Mouse (Mus musculus) kidney, postnatal 0 days (tissue): Measurements from ENCODE around the gene Pole2. TPM values are rescaled to one million over a fixed set of nuclear protein-coding genes. Genes with fewer than 3 reads are reported as not detected.
"Not testable (repeated sequence)": the region's sequence is repeated elsewhere in the genome, so short reads cannot be mapped to it uniquely, and the experiment has no call there.

Experiments
- ATAC-seq: fragments of 200-750 bp; cut with Nextera tagmentation; replicated peaks from 2 replicates; pipeline ENCODE4 v1.8.0; 2017; ENCODE audit warnings: low read depth, moderate number of reproducible peaks, moderate TSS enrichment, moderate library complexity; ENCODE audit not compliant: low FRiP score
- DNase-seq: peaks from one replicate; pipeline ENCODE4 v3.0.0-alpha.2; 2016; ENCODE audit warnings: low spot score
- H3K27ac ChIP-seq: fragments of 300-500 bp; sonication (generic); 2 replicates; pipeline ENCODE4 v1.5.1; 2014; ENCODE audit warnings: mild to moderate bottlenecking
- H3K27me3 ChIP-seq: fragments of 300-500 bp; sonication (generic); 2 replicates; pipeline ENCODE4 v1.6.1; 2014; ENCODE audit warnings: low read length, mixed read lengths; ENCODE audit not compliant: insufficient read depth
- H3K36me3 ChIP-seq: fragments of 300-500 bp; sonication (generic); 2 replicates; pipeline ENCODE4 v1.6.1; 2014; ENCODE audit warnings: low read length, mixed read lengths; ENCODE audit not compliant: insufficient read depth
- H3K4me1 ChIP-seq: fragments of 300-500 bp; sonication (generic); replicated peaks from 2 replicates; pipeline ENCODE4 v1.6.1; 2014; ENCODE audit warnings: antibody characterized with exemption, low read length, mixed read lengths; ENCODE audit not compliant: insufficient read depth
- H3K4me2 ChIP-seq: fragments of 300-500 bp; sonication (generic); 2 replicates; pipeline ENCODE4 v1.6.1; 2014; ENCODE audit warnings: mild to moderate bottlenecking, low read length, moderate library complexity, mixed read lengths
- H3K4me3 ChIP-seq: fragments of 300-500 bp; sonication (generic); replicated peaks from 2 replicates; pipeline ENCODE4 v1.5.1; 2014; ENCODE audit warnings: low read depth, low read length
- H3K9ac ChIP-seq: fragments of 300-500 bp; sonication (generic); 2 replicates; pipeline ENCODE4 v1.6.1; 2014; ENCODE audit warnings: low read depth, low read length
- H3K9me3 ChIP-seq: fragments of 300-500 bp; sonication (generic); replicated peaks from 2 replicates; pipeline ENCODE4 v1.6.1; 2016; ENCODE audit warnings: low read length, inconsistent platforms, mixed read lengths
- CTCF ChIP-seq: IDR thresholded peaks from 2 replicates; pipeline ENCODE4 v1.5.1; 2016; ENCODE audit warnings: antibody characterized with exemption, low read depth, mild to moderate bottlenecking, moderate library complexity
- WGBS: fragments of 180-500 bp; shearing (Covaris S2); extraction: QIAGEN DNeasy Blood & Tissue Kit; methylation state at CpG from one replicate; pipeline ENCODE4 v1.1.7; 2014; 5-methylcytosine and 5-hydroxymethylcytosine counted together
- microRNA-seq: library from miRNA; unstranded; fragments of <30 nt; microRNA quantifications from one replicate; pipeline ENCODE4, GENCODE M21; 2016
- polyA plus RNA-seq: library from polyadenylated mRNA; unstranded; fragments of >200 nt; fragmentation: Nextera tagmentation; extraction: Ambion mirVana; gene quantifications from 2 replicates; pipeline ENCODE4 v1.2.1, GENCODE M21; 2015

Gene Pole2
- polyA plus RNA-seq, 1 experiment from 2014 or later, result 15.3 TPM

DNA sequence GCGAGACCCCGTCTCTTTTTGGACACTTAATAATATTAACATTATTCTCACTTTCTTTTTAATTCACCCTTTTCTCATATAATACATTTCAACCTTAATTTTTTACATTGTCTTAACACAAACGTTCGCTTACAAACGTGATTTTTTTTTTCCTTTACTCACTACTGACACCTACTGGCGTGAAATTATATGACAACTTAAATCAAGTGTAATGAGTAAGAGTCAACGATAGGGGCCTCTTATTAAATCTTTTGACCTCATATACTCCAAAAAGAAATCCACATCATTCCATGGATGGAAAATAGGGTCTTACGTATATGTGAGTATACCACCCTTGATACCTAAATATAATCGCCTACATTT lies 68.4 kb downstream of the Pole2 start:
- H3K27me3 ChIP-seq, result no peaks in the 10 kb centered on the region
- DNase-seq, result peak; percentile 78
- no peak overlapping the region for H3K27ac ChIP-seq
- peak overlapping the region; percentile 11; the same call in 1 of the 2 replicates for H3K4me2 ChIP-seq
- H3K36me3 ChIP-seq, result peaks cover 12% of the 10 kb centered on the region
- no peaks in the 10 kb centered on the region for H3K9me3 ChIP-seq
- ATAC-seq, result no peak; the same call in 1 of the 2 replicates
- WGBS, result 5% methylated on average over 9 of the region's 9 CpGs
- peaks cover 4% of the 10 kb centered on the region; the same call in 1 of the 2 replicates for H3K4me1 ChIP-seq
- 0 out of 2 replicates have a peak overlapping the region, but pooled peaks have one; percentile 1 for H3K4me3 ChIP-seq
- H3K9ac ChIP-seq, result no peak overlapping the region
- peak; percentile 92 for TF ChIP-seq CTCF

- DNase-seq (peak; percentile 99), ATAC-seq (peak; percentile 99)
- Histone ChIP-seq H3K27ac (peak within 1 kb of the TSS; percentile 97), H3K9ac (peak within 1 kb of the TSS; percentile 87), H3K4me3 (peak within 1 kb of the TSS; percentile 72), H3K4me2 (peak within 1 kb of the TSS; percentile 54), H3K36me3 (peaks cover 12% of the 10 kb centered on the region)
- H3K27me3 ChIP-seq, H3K4me1 ChIP-seq, H3K9me3 ChIP-seq: not testable (repeated sequence)
- under 1% methylated on average over 54 of the region's 68 CpGs for WGBS
Observed at GRCm38 (mm10) chr12:69158765-69159577, 69.0 kb downstream of the Pole2 start, which contains the start of gene Rps29. Gene Rps29, minus strand, starts transcription at chr12:69159186.

DNA sequence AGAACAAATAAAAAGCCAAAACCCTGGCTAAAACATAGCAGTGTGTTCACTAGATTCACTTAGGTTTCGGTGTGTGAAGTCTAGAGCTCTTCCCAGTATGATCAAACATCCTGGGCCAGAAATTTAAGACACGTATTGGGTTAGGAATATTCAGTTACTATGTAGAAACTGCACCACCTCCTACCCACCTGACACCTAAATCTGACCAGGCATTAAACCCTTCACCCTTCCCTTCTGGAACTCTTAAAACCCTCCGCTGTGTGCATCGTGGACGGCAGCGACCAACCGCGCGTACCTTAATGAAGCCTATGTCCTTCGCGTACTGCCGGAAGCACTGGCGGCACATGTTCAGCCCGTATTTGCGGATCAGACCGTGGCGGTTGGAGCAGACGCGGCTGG lies 69.6 kb downstream of the Pole2 start:
- Histone ChIP-seq H3K4me2 (peak overlapping the region; percentile 54), H3K4me3 (peak overlapping the region; percentile 72), H3K4me1 (peaks cover 4% of the 10 kb centered on the region; the same call in 1 of the 2 replicates), H3K9ac (peak overlapping the region; percentile 87), H3K9me3 (no peaks in the 10 kb centered on the region), H3K36me3 (peaks cover 12% of the 10 kb centered on the region), H3K27me3 (no peaks in the 10 kb centered on the region), H3K27ac (peak overlapping the region; percentile 97)
- DNase-seq (peak; percentile 64), ATAC-seq (no peak)
- no peak for TF ChIP-seq CTCF
- WGBS, result under 1% methylated on average over 19 of the region's 19 CpGs

DNA sequence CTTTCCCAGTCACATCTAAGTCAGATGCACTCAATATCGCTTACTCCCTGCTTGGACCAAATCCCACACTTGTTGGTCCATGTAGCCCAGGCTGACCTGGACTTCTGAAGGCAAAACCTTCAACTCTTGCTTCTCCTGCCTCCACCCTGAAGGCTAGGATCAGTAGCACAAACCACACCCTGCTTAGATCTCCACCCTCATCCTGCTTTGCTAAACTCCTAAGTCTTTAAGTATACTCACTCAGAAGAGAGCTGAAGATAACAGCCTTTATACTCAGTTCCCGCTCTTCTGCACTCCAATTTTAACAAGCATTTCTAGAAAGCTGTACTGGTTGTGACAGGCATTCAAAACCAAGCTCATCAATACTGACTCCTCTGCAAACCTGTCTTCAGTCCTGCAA lies 70.9 kb downstream of the Pole2 start:
- DNase-seq, result no peak
- Histone ChIP-seq H3K36me3 (peaks cover 12% of the 10 kb centered on the region), H3K4me2 (no peak overlapping the region), H3K27ac (no peak overlapping the region), H3K27me3 (no peaks in the 10 kb centered on the region), H3K9me3 (no peaks in the 10 kb centered on the region), H3K4me3 (no peak overlapping the region), H3K9ac (no peak overlapping the region), H3K4me1 (peaks cover 4% of the 10 kb centered on the region; the same call in 1 of the 2 replicates)
- no peak for ATAC-seq
- TF ChIP-seq CTCF, result no peak
- WGBS, result 92% methylated on average over 2 of the region's 2 CpGs

DNA sequence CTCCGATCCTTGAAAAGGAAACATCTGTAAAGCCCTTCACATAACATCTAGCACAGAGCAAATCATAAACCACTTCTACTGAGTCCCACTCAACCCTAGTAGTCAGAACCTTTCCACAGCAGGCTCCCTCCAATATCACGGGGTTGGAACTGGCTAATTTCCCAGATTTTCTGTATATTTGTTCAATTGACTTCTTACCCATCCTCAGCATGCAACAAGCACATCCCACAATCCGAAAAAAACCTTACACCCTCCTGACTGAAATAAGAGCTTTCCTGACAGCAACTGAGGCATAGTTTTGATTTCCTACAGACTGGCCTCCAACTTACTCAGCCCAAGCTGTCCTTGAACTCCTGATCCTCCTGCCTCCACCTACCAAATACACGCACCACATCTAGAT lies 71.6 kb downstream of the Pole2 start:
- no peak overlapping the region for H3K9ac ChIP-seq
- no peak for ATAC-seq
- H3K27me3 ChIP-seq, result no peaks in the 10 kb centered on the region
- H3K4me1 ChIP-seq, result peaks cover 4% of the 10 kb centered on the region; the same call in 1 of the 2 replicates
- H3K4me2 ChIP-seq, result no peak overlapping the region
- WGBS, result 90% methylated on average over 4 of the region's 4 CpGs
- no peak overlapping the region for H3K4me3 ChIP-seq
- TF ChIP-seq CTCF, result no peak
- peaks cover 12% of the 10 kb centered on the region for H3K36me3 ChIP-seq
- H3K27ac ChIP-seq, result no peak overlapping the region
- no peaks in the 10 kb centered on the region for H3K9me3 ChIP-seq
- no peak for DNase-seq

GRCm38 (mm10) chr12:69155923-69156322 lies 72.1 kb downstream of the Pole2 start:
- 81% methylated on average over 2 of the region's 2 CpGs for WGBS
- no peak for ATAC-seq
- H3K9ac ChIP-seq, result no peak overlapping the region

More at GRCm38 (mm10) chr12:69155923-69156322, 72.1 kb downstream of the Pole2 start:
- H3K4me3 ChIP-seq, result no peak overlapping the region
- no peaks in the 10 kb centered on the region for H3K27me3 ChIP-seq
- H3K9me3 ChIP-seq, result no peaks in the 10 kb centered on the region
- peaks cover 12% of the 10 kb centered on the region for H3K36me3 ChIP-seq
- peaks cover 4% of the 10 kb centered on the region; the same call in 1 of the 2 replicates for H3K4me1 ChIP-seq
- TF ChIP-seq CTCF, result no peak
- DNase-seq, result no peak
- no peak overlapping the region for H3K27ac ChIP-seq
- H3K4me2 ChIP-seq, result no peak overlapping the region

Small RNA genes within 50 kb of the gene (microRNA-seq; reads per million reads assigned to microRNA genes)
- gene Gm47287 (not detected), gene Gm47295 (not detected)

Other genes with a start within 250 kb of the Pole2 start
- gene Rps29, start 69.0 kb downstream of the Pole2 start, polyA plus RNA-seq, result 2,047 and 2,435 TPM in 2 replicates
- gene Lrr1, start 59.4 kb downstream of the Pole2 start, polyA plus RNA-seq, result 10.7 and 11.5 TPM in 2 replicates
- 734 and 768 TPM in 2 replicates for gene Rpl36al, start 44.1 kb downstream of the Pole2 start, polyA plus RNA-seq
- 70.0 and 81.5 TPM in 2 replicates for gene Mgat2, start 44.0 kb downstream of the Pole2 start, polyA plus RNA-seq
- 15.2 and 19.8 TPM in 2 replicates for gene Gm49383, start 31.1 kb downstream of the Pole2 start, polyA plus RNA-seq
- gene Dnaaf2, start 29.8 kb downstream of the Pole2 start, polyA plus RNA-seq, result 7.4 and 7.5 TPM in 2 replicates
- gene Gm49384, start 23.9 kb downstream of the Pole2 start, polyA plus RNA-seq, result 17.1 and 19.2 TPM in 2 replicates
- gene Klhdc1, start 13.0 kb upstream of the Pole2 start, polyA plus RNA-seq, result 14.5 and 15.8 TPM in 2 replicates
- 132 and 141 TPM in 2 replicates for gene Klhdc2, start 68.5 kb upstream of the Pole2 start, polyA plus RNA-seq
- gene Nemf, start 129.0 kb upstream of the Pole2 start, polyA plus RNA-seq, result 66.8 and 69.9 TPM in 2 replicates
- 56.2 and 70.7 TPM in 2 replicates for gene Arf6, start 144.0 kb upstream of the Pole2 start, polyA plus RNA-seq
- gene Gm9887, start 144.3 kb upstream of the Pole2 start, polyA plus RNA-seq, result 1.3 and 3.2 TPM in 2 replicates